Mouse (Mus musculus) lung, adult 10 weeks (tissue): ENCODE results near the gene Sh3gl2. TPM values are rescaled to one million over a fixed set of nuclear protein-coding genes. Genes with fewer than 3 reads are reported as not detected.

Experiments used
- polyA plus RNA-seq: library from polyadenylated mRNA; stranded (reverse); fragments of 350-450 nt; fragmentation: Illumina TruSeq; extraction: RNeasy Lipid Tissue Mini Kit (QIAGEN cat#74804); gene quantifications from one replicate; pipeline ENCODE4 v1.2.3, GENCODE M21; 2014; ENCODE audit warnings: low read depth, low replicate concordance; ENCODE audit not compliant: insufficient read depth

Sh3gl2 gene
- polyA plus RNA-seq, result 1.0 TPM

DNA sequence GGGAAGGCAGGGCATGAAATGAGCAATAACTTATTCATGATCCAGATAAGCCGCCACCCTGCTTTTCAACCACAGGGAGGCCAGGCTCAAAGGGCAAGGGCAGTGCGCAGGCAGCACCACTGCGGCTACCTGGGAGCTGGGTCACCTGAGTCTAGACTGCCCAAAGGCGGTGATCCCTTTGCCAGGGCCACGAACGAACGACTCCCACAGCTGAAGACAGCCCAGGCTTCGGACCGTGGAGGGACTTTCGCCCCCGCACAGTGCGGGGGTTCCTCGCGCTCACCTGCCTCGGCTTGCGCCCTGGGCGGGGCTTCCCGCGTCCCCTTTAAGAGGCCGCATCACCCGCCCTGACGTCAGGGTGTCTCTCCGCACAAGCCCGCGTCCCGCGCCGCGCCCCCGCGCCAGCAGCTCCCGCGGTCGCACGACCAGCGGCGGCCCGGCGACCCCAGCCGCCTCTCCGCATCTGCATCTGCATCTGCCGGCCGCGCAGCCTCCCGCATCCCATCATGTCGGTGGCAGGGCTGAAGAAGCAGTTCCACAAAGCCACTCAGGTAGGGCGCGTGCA, at the start of gene Sh3gl2:
Gene Sh3gl2, plus strand, starts transcription at position 56 of the 565 bp plus-strand sequence.

DNA sequence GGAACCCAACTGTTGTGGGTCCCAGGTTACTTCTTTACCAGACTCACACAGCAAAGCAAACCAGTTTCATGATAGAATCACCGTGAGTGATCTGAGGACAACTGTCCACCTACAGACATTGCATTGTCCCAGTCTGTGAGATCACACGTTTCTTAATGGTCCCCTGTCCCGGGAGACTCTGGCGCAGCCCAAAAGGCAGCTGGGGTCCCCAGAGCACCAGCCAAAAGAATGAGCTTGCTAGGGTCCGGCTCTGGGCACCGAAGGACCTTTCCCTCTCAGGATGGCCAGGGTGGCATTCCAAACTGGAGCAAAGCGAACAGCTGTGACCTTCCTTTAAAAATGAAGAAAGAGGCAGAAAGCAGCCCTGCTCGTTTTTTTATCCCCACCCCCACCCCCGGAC, 308.9 kb downstream of the Sh3gl2 start, which contains the start of gene Adamtsl1:
Gene Adamtsl1, plus strand, starts transcription at position 381 of the 400 bp plus-strand sequence.

